Mouse (Mus musculus) bone marrow, adult 2 months (tissue): ENCODE results near the gene Tmem266.

Experiments
- CTCF ChIP-seq: fragments of 200-500 bp; IDR thresholded peaks from 2 replicates; pipeline ENCODE4 v1.5.1; 2011; ENCODE audit warnings: low read length, control low read depth; ENCODE audit not compliant: control insufficient read depth, insufficient read depth
- POLR2A ChIP-seq: fragments of 200-500 bp; IDR thresholded peaks from 2 replicates; pipeline ENCODE4 v1.6.1; 2011; ENCODE audit warnings: low read depth, mild to moderate bottlenecking, control low read depth, low read length, borderline replicate concordance; ENCODE audit not compliant: control insufficient read depth

DNA sequence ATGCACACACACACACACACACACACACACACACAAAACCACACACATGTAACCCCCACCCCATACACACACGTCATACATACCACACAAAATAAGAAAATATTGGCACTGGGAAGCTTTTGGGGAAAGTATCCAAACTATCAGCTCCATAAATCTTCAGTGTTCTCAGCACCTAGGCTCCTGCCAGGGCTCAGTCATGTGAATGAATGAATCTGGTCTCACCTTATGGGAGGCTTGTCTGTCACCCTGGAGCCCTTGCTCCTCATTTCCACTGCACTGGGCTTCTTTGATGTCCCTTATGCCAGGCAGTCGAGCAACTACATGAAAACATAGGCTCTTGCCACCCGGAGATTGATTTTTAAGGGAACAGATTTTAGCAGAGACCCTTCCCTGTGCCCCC lies 33.7 kb downstream of the Tmem266 start:
- no peak for TF ChIP-seq POLR2A
- TF ChIP-seq CTCF: no peak
